Mouse (Mus musculus) lung, adult 18-20 months (tissue): ENCODE results near the gene Gm20388.

ENCODE experiments used
- DNase-seq, 2 experiments: peaks; one replicate each; pipeline ENCODE4 v3.0.0; 2022; ENCODE audit warnings: mixed read lengths in 2 of 2

Gm20388 gene

GRCm38 (mm10) chr8:123659469-123660057 is 3748.9 kb downstream of the Gm20388 start:
- DNase-seq: no peak

GRCm38 (mm10) chr8:123661515-123661914 is 3750.9 kb downstream of the Gm20388 start:
- no peak for DNase-seq

GRCm38 (mm10) chr8:123665580-123665979 is 3754.9 kb downstream of the Gm20388 start:
- no peak for DNase-seq

GRCm38 (mm10) chr8:123666832-123667231 is 3756.2 kb downstream of the Gm20388 start:
- DNase-seq: no peak

GRCm38 (mm10) chr8:123668681-123669080 is 3758.0 kb downstream of the Gm20388 start:
- no peak for DNase-seq

GRCm38 (mm10) chr8:123670766-123671165 is 3760.1 kb downstream of the Gm20388 start:
- no peak for DNase-seq

- DNase-seq: no peak
Observed at GRCm38 (mm10) chr8:123671454-123671853, 3760.8 kb downstream of the Gm20388 start.

- no peak for DNase-seq
Observed at GRCm38 (mm10) chr8:123672648-123673047, 3762.0 kb downstream of the Gm20388 start.

GRCm38 (mm10) chr8:123675611-123676010 is 3765.0 kb downstream of the Gm20388 start:
- peak; percentile 13 to 27 for DNase-seq

GRCm38 (mm10) chr8:123678390-123678789 is 3767.7 kb downstream of the Gm20388 start:
- DNase-seq: no peak

GRCm38 (mm10) chr8:123682073-123682761 is 3771.6 kb downstream of the Gm20388 start:
- DNase-seq: peak; percentile 31 to 45

- no peak for DNase-seq
Observed at GRCm38 (mm10) chr8:123683321-123683720, 3772.7 kb downstream of the Gm20388 start.

- no peak for DNase-seq
Observed at GRCm38 (mm10) chr8:123684806-123685205, 3774.2 kb downstream of the Gm20388 start.

- DNase-seq: no peak
Observed at GRCm38 (mm10) chr8:123685477-123685876, 3774.8 kb downstream of the Gm20388 start.

GRCm38 (mm10) chr8:123687826-123688225 is 3777.2 kb downstream of the Gm20388 start:
- no peak for DNase-seq

GRCm38 (mm10) chr8:123692165-123692962 is 3781.7 kb downstream of the Gm20388 start:
- DNase-seq: no peak

GRCm38 (mm10) chr8:123696167-123696566 is 3785.5 kb downstream of the Gm20388 start:
- no peak for DNase-seq

- peak in 1 of 2 experiments; percentile 46 for DNase-seq
Observed at GRCm38 (mm10) chr8:123697329-123697728, 3786.7 kb downstream of the Gm20388 start.

GRCm38 (mm10) chr8:123700399-123701070 is 3789.9 kb downstream of the Gm20388 start:
- no peak for DNase-seq

GRCm38 (mm10) chr8:123701952-123702587 is 3791.4 kb downstream of the Gm20388 start:
- peak; percentile 61 to 64 for DNase-seq

- no peak for DNase-seq
Observed at GRCm38 (mm10) chr8:123705376-123705775, 3794.7 kb downstream of the Gm20388 start.

- no peak for DNase-seq
Observed at GRCm38 (mm10) chr8:123707137-123707536, 3796.5 kb downstream of the Gm20388 start.

- DNase-seq: no peak
Observed at GRCm38 (mm10) chr8:123708729-123709128, 3798.1 kb downstream of the Gm20388 start.
